Mouse (Mus musculus) small intestine, adult 2 months (tissue): ENCODE measurements around the gene Pde4d.

Experiments used
- CTCF ChIP-seq: fragments of 200-500 bp; IDR thresholded peaks from 2 replicates; pipeline ENCODE4 v1.5.1; 2012; ENCODE audit warnings: low read depth, mild to moderate bottlenecking, control low read depth, inconsistent platforms, low read length, moderate library complexity, mixed read lengths; ENCODE audit not compliant: insufficient replicate concordance, insufficient read length; ENCODE audit errors: extremely low read depth
- POLR2A ChIP-seq: fragments of 200-500 bp; IDR thresholded peaks from 2 replicates; pipeline ENCODE4 v1.6.1; 2012; ENCODE audit warnings: low read depth, mild to moderate bottlenecking, control low read depth, inconsistent platforms, low read length, moderate library complexity

DNA sequence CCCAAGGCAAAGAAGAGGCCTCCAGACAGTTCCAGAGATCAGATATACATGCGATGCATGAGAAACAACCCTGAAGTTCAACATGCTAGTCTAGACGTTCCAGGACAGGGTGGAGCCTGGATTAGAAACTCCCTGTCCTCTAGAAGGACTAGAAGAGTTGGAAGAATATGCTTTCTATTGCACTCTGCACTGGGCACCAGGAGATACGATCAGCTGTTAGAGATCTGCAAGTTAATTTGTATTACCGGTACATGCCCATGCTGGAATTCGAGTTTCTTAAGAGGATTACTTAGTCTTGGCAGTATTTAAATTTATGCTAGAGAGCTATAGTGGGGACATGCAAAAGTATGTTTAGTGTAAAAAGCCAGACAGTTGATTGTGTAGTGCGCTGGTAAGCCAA lies 1377.6 kb downstream of the Pde4d start:
- TF ChIP-seq CTCF (no peak), POLR2A (no peak)
